Mouse (Mus musculus) liver, embryonic 16.5 days (tissue): ENCODE results near the gene Prune2. TPM values are rescaled to one million over a fixed set of nuclear protein-coding genes. Genes with fewer than 3 reads are reported as not detected.

ENCODE experiments used
- ATAC-seq: fragments of 200-750 bp; cut with Nextera tagmentation; 2 replicates; pipeline ENCODE4 v1.8.0; 2017; ENCODE audit warnings: low read depth, mild to moderate bottlenecking, moderate number of reproducible peaks, moderate library complexity
- H3K27ac ChIP-seq: fragments of 300-500 bp; sonication (generic); 2 replicates; pipeline ENCODE4 v1.5.1; 2014; ENCODE audit warnings: mild to moderate bottlenecking, low read length
- H3K27me3 ChIP-seq: fragments of 300-500 bp; sonication (generic); 2 replicates; pipeline ENCODE4 v1.6.1; 2014; ENCODE audit warnings: low read depth, low read length, mixed read lengths; ENCODE audit not compliant: control insufficient read depth, insufficient read depth
- H3K36me3 ChIP-seq: fragments of 300-500 bp; sonication (generic); 2 replicates; pipeline ENCODE4 v1.6.1; 2014; ENCODE audit warnings: mild to moderate bottlenecking; ENCODE audit not compliant: control insufficient read depth, insufficient read depth
- H3K4me1 ChIP-seq: fragments of 300-500 bp; sonication (generic); 2 replicates; pipeline ENCODE4 v1.6.1; 2014; ENCODE audit warnings: low read depth, low read length, mixed read lengths; ENCODE audit not compliant: control insufficient read depth
- H3K4me2 ChIP-seq: fragments of 300-500 bp; sonication (generic); 2 replicates; pipeline ENCODE4 v1.6.1; 2014; ENCODE audit warnings: low read depth, low read length, mixed read lengths
- H3K4me3 ChIP-seq: fragments of 300-500 bp; sonication (generic); 2 replicates; pipeline ENCODE4 v1.5.1; 2014; ENCODE audit warnings: low read depth, mild to moderate bottlenecking, low read length
- H3K9ac ChIP-seq: fragments of 300-500 bp; sonication (generic); 2 replicates; pipeline ENCODE4 v1.6.1; 2014; ENCODE audit warnings: low read depth, low read length
- H3K9me3 ChIP-seq: fragments of 300-500 bp; sonication (generic); replicated peaks from 2 replicates; pipeline ENCODE4 v1.6.1; 2016; ENCODE audit warnings: low read length; ENCODE audit not compliant: control insufficient read depth
- WGBS: fragments of 180-500 bp; shearing (Covaris S2); extraction: QIAGEN DNeasy Blood & Tissue Kit; methylation state at CpG from one replicate; pipeline ENCODE4 v1.1.7; 2014; ENCODE audit not compliant: insufficient replicate concordance; 5-methylcytosine and 5-hydroxymethylcytosine counted together
- polyA plus RNA-seq: library from polyadenylated mRNA; unstranded; fragments of >200 nt; fragmentation: Nextera tagmentation; extraction: Ambion mirVana; gene quantifications from 2 replicates; pipeline ENCODE4 v1.2.1, GENCODE M21; 2015

The Prune2 gene
- polyA plus RNA-seq, 1 experiment from 2014 or later = 0.45 TPM

GRCm38 (mm10) chr19:17071205-17071604 lies 115.3 kb downstream of the Prune2 start:
- H3K9me3 ChIP-seq = no peaks in the 10 kb centered on the region
- H3K27ac ChIP-seq = no peak overlapping the region
- H3K27me3 ChIP-seq = no peaks in the 10 kb centered on the region
- no peak overlapping the region for H3K4me3 ChIP-seq
- H3K36me3 ChIP-seq = no peaks in the 10 kb centered on the region
- H3K4me2 ChIP-seq = no peak overlapping the region
- ATAC-seq = no peak
- WGBS = 49% methylated on average over 5 of the region's 5 CpGs
- no peak overlapping the region for H3K9ac ChIP-seq
- H3K4me1 ChIP-seq = no peaks in the 10 kb centered on the region

DNA sequence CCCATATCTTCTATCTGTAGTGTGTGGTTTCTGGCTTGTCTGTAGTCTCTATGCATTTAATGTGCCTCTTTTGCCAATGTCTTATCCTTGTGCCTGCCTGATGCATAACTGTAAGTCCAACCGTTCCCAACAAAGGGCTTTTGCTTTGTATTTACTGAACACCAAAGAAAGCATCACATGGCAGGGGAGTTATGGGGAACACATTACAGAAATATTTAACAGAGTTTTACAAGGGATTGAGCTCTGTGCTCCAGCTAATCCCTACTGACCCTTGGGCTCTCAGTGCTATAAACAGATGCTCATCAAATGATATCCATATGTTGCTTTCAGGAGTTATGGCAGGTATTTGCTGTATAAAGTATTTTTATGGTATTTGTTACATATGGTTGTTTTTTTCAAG lies 116.3 kb downstream of the Prune2 start:
- no peak overlapping the region for H3K4me2 ChIP-seq
- H3K36me3 ChIP-seq = no peaks in the 10 kb centered on the region
- WGBS = 62% methylated on average over 1 of the region's 1 CpGs
- ATAC-seq = no peak
- no peaks in the 10 kb centered on the region for H3K9me3 ChIP-seq
- H3K4me1 ChIP-seq = no peaks in the 10 kb centered on the region
- H3K27me3 ChIP-seq = no peaks in the 10 kb centered on the region
- H3K9ac ChIP-seq = no peak overlapping the region
- no peak overlapping the region for H3K4me3 ChIP-seq
- no peak overlapping the region for H3K27ac ChIP-seq

DNA sequence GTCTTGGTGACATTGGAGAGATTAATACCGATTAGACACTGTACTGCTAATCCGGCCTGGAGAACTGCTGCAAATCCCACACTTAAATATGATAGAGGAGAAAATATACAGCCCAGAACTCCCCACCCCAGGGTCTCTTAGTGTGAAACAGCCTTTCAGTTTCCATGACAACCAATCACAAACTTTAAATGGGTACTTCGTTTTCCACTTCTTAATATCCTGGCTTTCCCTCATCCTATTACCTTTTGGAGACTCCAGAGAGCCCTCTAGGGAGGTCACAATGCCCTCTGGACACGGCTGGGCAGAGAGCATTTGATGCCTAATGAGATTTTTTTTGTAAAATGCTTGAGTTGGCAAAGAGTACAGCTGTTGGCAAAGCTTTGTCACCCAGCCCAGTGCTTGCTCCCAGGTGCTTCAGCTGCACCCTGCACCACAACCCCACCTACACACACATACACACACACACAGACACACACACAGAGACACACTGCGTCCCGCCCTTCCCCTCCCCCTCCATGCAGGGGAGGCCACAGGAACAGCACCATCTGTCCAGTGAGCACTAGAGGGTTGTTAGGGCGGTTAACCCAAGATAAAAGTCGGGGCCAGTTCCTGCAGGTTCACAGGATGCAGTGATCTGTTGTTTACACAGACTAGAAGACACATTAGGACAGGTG lies 122.9 kb downstream of the Prune2 start:
- Histone ChIP-seq H3K4me2 (no peak overlapping the region), H3K36me3 (no peaks in the 10 kb centered on the region), H3K4me3 (no peak overlapping the region), H3K27me3 (no peaks in the 10 kb centered on the region), H3K4me1 (no peaks in the 10 kb centered on the region), H3K9me3 (no peaks in the 10 kb centered on the region), H3K27ac (no peak overlapping the region), H3K9ac (no peak overlapping the region)
- WGBS = 35% methylated on average over 8 of the region's 8 CpGs
- ATAC-seq = no peak

- no peak for ATAC-seq
- H3K4me1 ChIP-seq = no peaks in the 10 kb centered on the region
- no peak overlapping the region for H3K4me3 ChIP-seq
- H3K27ac ChIP-seq = no peak overlapping the region
- WGBS = 66% methylated on average over 10 of the region's 10 CpGs
- no peak overlapping the region for H3K9ac ChIP-seq
- no peak overlapping the region for H3K4me2 ChIP-seq
- H3K36me3 ChIP-seq = no peaks in the 10 kb centered on the region
- H3K27me3 ChIP-seq = no peaks in the 10 kb centered on the region
- no peaks in the 10 kb centered on the region for H3K9me3 ChIP-seq
These were observed 125.5 kb downstream of the Prune2 start for GRCm38 (mm10) chr19:17081382-17081781.

GRCm38 (mm10) chr19:17094067-17094466 lies 138.1 kb downstream of the Prune2 start:
- no peak for ATAC-seq
- Histone ChIP-seq H3K4me3 (no peak overlapping the region), H3K27me3 (no peaks in the 10 kb centered on the region), H3K4me2 (no peak overlapping the region), H3K9me3 (no peaks in the 10 kb centered on the region), H3K4me1 (no peaks in the 10 kb centered on the region), H3K9ac (no peak overlapping the region), H3K27ac (no peak overlapping the region), H3K36me3 (no peaks in the 10 kb centered on the region)
- 62% methylated on average over 8 of the region's 8 CpGs for WGBS

DNA sequence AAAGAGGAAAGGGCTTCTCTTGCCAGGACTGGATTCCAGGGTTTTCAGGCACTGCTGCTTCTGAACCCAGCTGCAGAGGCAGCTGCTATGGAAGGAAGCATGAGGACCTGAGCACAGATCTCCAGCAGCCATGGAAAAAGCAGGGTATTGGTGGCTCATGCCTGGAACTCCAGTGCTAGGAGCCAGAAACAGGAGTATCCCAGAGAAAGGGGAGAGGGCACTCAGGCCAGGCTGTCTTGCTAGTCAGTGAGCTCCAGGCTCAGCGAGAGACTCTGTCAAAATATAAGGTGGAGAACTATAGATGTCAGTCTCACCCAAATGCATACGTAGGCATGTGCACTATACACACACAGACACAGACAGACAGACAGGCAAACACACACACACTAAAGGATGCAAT lies 140.4 kb downstream of the Prune2 start:
- 57% methylated on average over 2 of the region's 2 CpGs for WGBS
- Histone ChIP-seq H3K9me3 (no peaks in the 10 kb centered on the region), H3K27me3 (no peaks in the 10 kb centered on the region), H3K4me3 (no peak overlapping the region), H3K4me1 (no peaks in the 10 kb centered on the region), H3K36me3 (no peaks in the 10 kb centered on the region), H3K4me2 (no peak overlapping the region), H3K9ac (no peak overlapping the region), H3K27ac (no peak overlapping the region)
- no peak for ATAC-seq

GRCm38 (mm10) chr19:17097210-17097609 lies 141.3 kb downstream of the Prune2 start:
- H3K4me3 ChIP-seq = no peak overlapping the region
- 47% methylated on average over 6 of the region's 6 CpGs for WGBS
- no peaks in the 10 kb centered on the region for H3K27me3 ChIP-seq
- H3K4me2 ChIP-seq = no peak overlapping the region
- ATAC-seq = no peak
- no peaks in the 10 kb centered on the region for H3K4me1 ChIP-seq
- H3K9ac ChIP-seq = no peak overlapping the region
- H3K36me3 ChIP-seq = no peaks in the 10 kb centered on the region
- H3K9me3 ChIP-seq = no peaks in the 10 kb centered on the region
- no peak overlapping the region for H3K27ac ChIP-seq

DNA sequence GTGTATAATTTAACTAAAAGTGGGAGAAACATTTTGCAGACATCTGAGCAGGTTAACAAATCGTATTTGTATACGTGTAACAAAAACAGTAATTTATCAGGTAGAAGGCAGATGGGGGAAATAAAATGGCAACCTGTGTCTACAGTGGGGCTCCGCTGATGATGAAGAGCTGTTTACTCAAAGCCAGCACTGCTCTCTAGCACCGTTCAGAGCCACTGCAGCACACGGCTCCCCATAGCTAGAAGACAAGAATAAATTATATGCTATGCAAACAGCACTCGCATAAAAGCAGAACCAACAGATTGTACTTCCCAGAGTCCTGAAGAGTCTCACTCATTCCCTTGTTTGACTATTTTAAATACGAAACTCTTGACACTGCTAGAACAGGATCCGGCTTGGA lies 152.9 kb downstream of the Prune2 start:
- no peak overlapping the region for H3K4me2 ChIP-seq
- H3K4me3 ChIP-seq = no peak overlapping the region
- no peak for ATAC-seq
- no peak overlapping the region for H3K9ac ChIP-seq
- H3K4me1 ChIP-seq = no peaks in the 10 kb centered on the region
- no peaks in the 10 kb centered on the region for H3K9me3 ChIP-seq
- no peaks in the 10 kb centered on the region for H3K36me3 ChIP-seq
- H3K27ac ChIP-seq = no peak overlapping the region
- no peaks in the 10 kb centered on the region for H3K27me3 ChIP-seq
- WGBS = 64% methylated on average over 8 of the region's 8 CpGs

DNA sequence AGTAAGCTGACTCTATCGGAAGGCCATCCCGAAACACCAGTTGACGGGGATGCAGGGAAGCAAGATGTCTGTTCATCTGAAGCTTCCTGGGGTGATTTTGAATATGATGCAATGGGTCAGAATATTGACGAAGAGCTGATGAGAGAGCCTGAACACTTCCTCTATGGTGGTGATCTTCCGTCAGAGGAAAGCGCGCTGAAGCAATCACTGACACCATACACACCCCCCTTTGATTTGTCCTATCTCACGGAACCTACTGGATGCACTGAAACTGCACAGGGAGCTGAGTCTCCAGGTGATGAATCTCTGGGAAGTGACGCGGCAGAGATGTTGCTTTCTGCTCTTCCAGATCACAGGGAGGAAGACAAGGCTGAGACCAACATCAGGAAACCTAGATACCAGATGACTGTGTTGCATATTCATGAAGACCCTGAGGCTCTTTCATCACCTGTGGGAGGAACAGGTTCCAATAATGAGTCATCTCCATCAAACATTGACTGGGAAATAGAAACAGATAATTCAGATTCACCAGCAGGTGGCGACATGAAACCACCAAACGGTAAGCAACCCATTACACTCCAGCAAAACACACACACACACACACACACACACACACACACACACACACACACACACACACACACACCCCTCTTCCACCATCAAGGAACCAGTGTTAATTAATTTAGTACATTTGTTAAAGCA lies 168.3 kb downstream of the Prune2 start:
- Histone ChIP-seq H3K9ac (no peak overlapping the region), H3K36me3 (no peaks in the 10 kb centered on the region), H3K9me3 (no peaks in the 10 kb centered on the region), H3K4me2 (no peak overlapping the region), H3K27me3 (no peaks in the 10 kb centered on the region), H3K4me1 (no peaks in the 10 kb centered on the region), H3K27ac (no peak overlapping the region), H3K4me3 (no peak overlapping the region)
- WGBS = 52% methylated on average over 12 of the region's 12 CpGs
- ATAC-seq = no peak
